Mouse (Mus musculus): Measurements from ENCODE around the gene Rmdn3.

- no peak for TF ChIP-seq CTCF (IDR thresholded peaks at IDR 0.05; ENCODE audit: insufficient read depth, low read length)
- TF ChIP-seq POLR2A (IDR thresholded peaks at IDR 0.05; ENCODE audit: borderline replicate concordance, extremely low read depth, low read depth, low read length) = no peak
Measured at GRCm38 (mm10) chr2:119111060-119111459, 45.8 kb downstream of the Rmdn3 start.
